Mouse (Mus musculus): Measurements from ENCODE around the gene Rpl5. TPM values are rescaled to one million over a fixed set of nuclear protein-coding genes. Genes with fewer than 3 reads are reported as not detected.

Rpl5 gene
- 350 TPM for polyA plus RNA-seq (2015; fragmentation: Illumina TruSeq; extraction: RNeasy Lipid Tissue Mini Kit (QIAGEN cat#74804); ENCODE audit: low read depth, low replicate concordance)

DNA sequence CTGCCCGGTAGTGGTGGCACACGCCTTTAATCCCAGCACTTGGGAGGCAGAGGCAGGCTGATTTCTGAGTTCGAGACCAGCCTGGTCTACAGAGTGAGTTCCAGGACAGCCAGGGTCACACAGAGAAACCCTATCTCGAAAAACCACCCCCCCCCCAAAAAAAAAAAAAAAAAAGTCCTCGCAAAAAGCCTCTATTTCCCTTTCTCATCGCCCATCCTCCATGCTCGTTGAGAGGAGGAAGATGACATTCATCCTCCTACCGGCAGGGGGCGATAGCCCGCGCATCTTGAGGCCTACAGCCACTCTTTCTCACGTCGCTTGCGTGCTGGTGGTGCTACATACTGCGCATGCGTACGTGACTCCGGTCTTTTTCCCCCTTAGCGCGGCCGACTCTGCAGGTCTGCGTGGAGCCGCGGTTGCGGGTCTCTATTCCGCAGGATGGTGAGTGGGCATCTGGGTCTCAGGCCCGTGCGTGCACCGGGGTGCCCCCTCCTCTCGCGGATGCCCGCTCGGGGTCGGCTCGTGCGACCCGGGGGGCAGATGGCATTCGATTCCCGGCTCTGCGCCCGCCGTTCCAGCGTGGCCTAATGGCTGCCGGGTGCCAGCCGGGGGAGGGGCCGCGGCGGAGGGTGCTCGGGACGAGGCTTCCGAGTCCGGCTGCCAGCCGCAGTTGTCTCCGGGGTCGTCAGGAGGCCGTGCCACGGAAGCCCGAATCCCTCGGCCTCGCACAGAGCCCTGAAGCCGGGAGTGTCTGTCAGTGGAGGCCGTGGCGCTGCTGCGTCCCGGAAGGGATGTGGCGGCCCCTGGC is at the start of gene Rpl5:
Rpl5 (plus strand) TSS at position 297 of the 808 bp plus-strand sequence.

DNA sequence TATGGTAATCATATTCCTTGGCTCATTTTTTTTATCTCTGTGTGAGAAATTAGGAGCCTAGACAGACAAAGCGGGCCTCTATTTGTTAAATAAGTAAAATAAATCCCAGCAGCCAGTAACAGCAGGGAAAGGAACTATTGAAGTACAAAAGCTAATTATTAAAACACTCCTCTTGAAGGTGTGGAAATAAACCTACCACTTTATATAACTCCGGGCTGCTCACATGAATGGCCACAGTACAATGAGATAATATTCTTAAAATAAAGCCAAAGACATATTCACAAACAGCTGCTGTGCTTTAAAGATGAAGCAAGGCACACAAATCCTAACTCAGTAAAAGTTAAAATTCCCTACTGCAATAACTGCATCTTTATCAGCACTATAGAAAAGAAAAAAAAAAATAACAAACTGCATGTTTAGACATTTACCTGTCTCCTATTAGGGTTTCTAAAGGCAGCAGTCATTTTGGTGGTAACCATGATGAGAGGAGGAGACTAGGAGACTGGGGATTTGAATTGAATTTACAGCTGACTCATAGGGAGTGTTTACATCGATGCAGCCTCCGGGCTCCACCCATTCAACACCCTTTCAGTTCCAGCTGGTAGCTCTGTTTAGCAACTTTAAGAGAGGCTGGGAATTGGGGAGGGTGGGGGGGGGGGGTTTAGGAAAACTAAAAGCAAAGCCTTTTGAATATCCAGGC is 25.6 kb upstream of the Rpl5 start, which contains the start of gene Evi5:
Evi5 (minus strand) TSS at position 547 of the 700 bp plus-strand sequence.

Other genes with a start within 250 kb of the Rpl5 start
- not detected for gene Gfi1, start 174.5 kb upstream of the Rpl5 start, polyA plus RNA-seq (2015; fragmentation: Illumina TruSeq; extraction: RNeasy Lipid Tissue Mini Kit (QIAGEN cat#74804); ENCODE audit: low read depth, low replicate concordance)
- gene Ube2d2b, start 70.4 kb upstream of the Rpl5 start, polyA plus RNA-seq (2015; fragmentation: Illumina TruSeq; extraction: RNeasy Lipid Tissue Mini Kit (QIAGEN cat#74804); ENCODE audit: low read depth, low replicate concordance), result not detected
- 53.5 TPM for gene Evi5, start 25.4 kb upstream of the Rpl5 start, polyA plus RNA-seq (2015; fragmentation: Illumina TruSeq; extraction: RNeasy Lipid Tissue Mini Kit (QIAGEN cat#74804); ENCODE audit: low read depth, low replicate concordance)
- 37.1 TPM for gene Fam69a, start 86.6 kb downstream of the Rpl5 start, polyA plus RNA-seq (2015; fragmentation: Illumina TruSeq; extraction: RNeasy Lipid Tissue Mini Kit (QIAGEN cat#74804); ENCODE audit: low read depth, low replicate concordance)
- 42.8 TPM for gene Mtf2, start 165.2 kb downstream of the Rpl5 start, polyA plus RNA-seq (2015; fragmentation: Illumina TruSeq; extraction: RNeasy Lipid Tissue Mini Kit (QIAGEN cat#74804); ENCODE audit: low read depth, low replicate concordance)
- 38.0 TPM for gene Tmed5, start 232.1 kb downstream of the Rpl5 start, polyA plus RNA-seq (2015; fragmentation: Illumina TruSeq; extraction: RNeasy Lipid Tissue Mini Kit (QIAGEN cat#74804); ENCODE audit: low read depth, low replicate concordance)
- gene Ccdc18, start 232.4 kb downstream of the Rpl5 start, polyA plus RNA-seq (2015; fragmentation: Illumina TruSeq; extraction: RNeasy Lipid Tissue Mini Kit (QIAGEN cat#74804); ENCODE audit: low read depth, low replicate concordance), result 1.0 TPM